Mouse (Mus musculus) 3T3-L1 (cell line): Measurements from ENCODE around the gene Krt4.

ENCODE experiments used
- DNase-seq: peaks from one replicate; pipeline ENCODE4 v3.0.0-alpha.2; 2015; ENCODE audit warnings: low read depth, low spot score

Krt4 gene

DNA sequence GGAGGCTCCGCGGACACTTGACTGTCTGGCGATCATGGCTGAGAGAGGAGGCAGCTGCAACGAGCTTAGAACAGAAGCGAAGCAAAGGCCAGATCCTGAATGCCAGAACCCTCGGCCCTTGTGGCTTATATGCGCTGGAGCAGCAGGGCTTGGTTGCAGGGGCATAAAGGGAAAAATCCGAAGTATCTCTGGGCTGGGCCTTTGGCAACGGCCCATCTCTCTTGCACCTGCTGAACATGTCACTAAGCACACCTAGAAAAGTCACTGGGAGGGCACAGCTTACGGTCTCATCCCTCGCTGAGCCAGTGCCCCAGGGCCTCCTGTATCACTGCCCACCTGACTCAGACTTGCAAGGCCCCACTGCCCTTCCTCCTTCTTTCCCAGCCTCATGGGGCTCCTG is at the start of gene Krt4:
Gene Krt4, minus strand, starts transcription at position 101 of the 400 bp plus-strand sequence.
- no peak for DNase-seq

DNA sequence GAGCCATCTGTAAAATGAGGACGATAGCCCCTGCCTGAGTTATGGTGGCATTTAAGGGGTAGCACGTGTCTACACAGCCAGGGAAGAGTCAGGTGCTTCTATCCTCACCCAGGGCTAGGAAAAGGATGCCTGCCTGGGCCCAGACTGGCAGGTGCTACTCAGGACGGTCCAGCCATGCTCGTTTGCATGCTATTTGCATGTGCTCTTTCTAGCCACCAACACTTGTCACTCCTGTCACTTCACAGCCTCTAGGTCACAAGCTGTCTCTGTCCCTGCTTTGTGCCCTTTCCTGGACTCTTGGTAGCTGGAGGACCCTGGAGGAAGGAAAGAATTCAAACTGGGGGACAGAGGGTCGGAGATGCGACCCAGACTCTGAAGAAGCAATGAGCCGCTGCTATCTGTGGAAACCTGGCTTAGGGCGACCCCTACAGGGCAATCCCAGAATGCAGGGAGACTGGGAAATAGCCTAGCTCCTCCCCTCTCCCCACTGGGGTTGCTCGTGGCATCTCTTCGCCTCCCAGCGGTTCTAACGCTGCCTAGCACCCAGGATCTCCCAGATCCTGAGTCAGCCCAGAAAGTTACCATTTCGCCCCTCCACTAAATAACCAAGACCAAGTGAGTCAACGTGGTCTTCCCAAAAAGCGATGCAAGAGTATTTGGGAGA is 49.0 kb upstream of the Krt4 start:
- DNase-seq, result peak; percentile 98

DNA sequence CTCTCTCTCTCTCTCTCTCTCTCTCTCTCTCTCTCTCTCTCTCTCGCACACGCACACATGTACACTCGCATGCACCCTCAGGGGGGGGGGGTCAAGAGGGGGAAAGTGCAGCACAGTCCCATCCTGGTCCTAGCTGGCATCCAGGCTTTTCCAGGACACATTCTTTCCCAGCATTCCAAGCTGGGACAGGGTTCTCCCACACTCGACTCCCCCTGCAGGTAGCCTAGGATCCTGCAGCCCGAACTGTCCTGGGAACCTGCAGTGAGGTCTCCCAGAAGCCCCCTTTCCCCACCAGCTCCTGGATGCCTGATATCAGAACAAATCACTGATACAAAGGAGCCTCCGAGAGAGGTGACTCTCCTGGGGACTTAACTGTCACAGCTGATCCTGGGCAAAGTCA is 46.0 kb upstream of the Krt4 start:
- DNase-seq, result peak; percentile 61

DNA sequence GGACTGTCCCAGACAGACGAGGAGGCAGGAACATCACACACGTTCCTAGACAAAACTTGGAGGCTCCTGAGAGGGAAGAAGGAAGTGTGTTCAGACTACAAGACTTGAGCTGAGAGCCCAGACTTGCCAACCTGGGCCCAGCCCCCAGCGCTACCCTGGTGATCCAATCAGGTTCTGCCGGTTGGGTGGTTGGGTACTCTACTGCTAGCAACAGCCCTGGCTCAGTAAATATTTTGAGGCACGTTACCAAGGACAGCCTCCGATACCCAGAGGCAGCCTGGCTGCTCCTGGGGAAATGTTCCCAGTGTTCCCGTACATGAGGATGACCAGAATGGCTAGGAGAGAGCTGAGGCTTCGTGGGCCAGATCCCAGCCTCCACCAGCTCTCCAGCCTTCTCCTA is 42.3 kb upstream of the Krt4 start:
- DNase-seq, result no peak

DNA sequence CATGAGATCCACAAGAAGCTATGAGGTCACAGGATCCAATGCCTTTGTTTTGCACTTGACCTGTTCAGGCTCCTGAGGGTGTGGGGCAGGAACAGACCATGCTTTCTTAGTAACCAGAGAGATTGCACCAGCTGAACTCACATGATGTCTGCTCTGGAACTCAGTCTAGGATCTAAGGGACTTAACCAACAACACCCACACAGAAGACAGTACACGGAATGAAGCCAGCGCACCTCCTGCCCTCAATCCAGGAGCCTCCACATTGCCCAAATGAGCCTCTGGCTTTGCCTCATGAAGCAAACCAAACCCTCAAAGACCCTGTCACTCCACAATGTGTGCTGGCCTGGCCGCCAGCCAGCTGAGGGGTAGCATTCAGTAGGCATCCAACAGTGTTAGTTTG is 34.4 kb upstream of the Krt4 start:
- no peak for DNase-seq

DNA sequence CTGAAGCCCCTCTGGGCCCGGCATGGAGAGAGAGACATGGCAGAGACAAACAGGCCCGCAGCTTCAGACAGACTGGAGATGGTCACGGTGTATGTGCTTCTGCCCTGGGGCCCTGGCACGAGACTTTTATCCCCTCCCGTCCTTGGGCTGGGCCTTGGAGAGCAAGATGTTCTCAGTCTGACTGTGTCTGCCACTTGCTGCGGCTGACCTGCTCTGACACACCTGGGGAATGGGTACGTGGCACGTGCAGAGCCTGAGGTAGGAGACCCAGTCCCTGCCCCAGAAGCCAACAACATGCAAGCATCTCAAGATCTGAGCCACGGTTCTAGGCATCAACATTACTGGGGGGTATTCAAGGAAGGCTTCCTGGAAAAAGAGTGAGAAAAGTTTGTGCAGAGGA is 29.7 kb upstream of the Krt4 start, which contains the start of gene Krt78:
Gene Krt78, minus strand, starts transcription at position 101 of the 400 bp plus-strand sequence.
- DNase-seq, result no peak

DNA sequence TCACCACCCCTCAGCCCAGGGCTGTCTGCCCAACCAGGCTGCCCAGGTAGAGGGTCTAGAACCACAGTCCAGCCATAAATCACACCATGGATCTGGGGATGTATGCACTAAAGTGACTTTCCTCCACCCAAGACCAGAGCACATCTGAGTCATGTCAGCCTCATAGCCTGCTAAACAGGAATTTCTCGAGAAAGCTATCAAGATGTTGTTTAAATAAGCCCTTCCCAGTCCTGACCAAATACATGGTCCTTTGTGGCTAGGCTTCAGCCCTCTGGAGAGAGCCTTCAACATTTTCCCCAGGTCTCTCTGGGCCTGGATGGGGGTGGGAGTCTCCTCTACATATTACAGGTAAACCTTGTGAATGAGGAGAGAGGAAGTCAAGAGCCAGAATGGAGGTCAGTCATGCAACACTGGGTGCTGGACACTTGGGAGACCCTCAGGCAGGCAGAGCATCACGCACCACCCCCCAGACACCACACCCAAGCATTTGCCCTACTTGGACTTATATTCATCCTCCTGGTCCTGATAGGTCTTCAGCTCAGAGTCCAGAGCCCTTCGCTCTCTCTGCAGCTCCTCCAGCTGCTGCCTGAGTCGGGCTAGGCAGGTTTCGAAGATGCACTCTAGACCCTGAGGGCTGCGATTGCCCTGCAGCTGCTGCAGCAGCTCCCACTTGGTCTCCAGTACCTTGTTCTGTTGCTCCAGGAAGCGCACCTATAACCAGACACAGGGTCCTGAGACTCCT is 28.4 kb upstream of the Krt4 start:
- no peak for DNase-seq

DNA sequence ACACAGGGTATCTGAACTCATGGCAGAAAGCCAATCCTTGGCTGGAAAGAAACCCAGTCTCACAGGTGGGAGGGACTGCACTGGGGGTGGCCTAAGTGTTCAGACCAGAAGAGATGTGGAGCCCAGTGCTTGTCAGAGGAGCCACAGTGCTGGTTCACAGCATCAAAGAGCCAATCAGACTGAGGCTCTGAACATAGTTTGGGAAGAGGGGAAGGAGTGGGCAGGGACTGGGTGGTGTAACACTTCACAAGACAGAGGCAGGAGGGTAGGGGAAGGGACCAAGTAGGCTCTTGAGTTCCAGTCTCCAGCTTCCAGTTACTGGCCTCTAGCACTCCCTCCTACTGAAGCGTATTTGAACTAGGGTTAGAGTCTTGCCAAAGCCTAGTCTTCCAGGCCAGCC is 20.9 kb upstream of the Krt4 start:
- no peak for DNase-seq

DNA sequence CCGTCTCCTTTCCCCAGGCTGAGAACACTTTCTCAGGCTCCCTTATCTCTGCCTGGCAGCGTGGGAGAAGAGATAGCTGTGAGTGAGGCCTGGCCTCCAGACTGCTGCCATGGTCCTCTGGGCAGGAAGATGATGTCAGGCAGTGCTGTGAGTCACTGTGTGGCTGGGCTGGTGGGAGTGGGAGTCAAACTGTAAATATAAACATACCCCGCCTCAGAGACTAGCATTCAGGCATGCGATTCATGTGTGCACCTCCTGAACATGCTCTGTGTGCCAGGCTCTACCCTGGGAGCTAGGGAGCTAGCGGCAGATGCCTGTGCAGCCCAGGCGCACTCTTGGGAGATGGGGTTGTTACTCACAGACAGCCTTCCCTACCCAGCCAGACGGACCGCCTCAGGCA is 17.4 kb upstream of the Krt4 start:
- DNase-seq, result peak; percentile 58

DNA sequence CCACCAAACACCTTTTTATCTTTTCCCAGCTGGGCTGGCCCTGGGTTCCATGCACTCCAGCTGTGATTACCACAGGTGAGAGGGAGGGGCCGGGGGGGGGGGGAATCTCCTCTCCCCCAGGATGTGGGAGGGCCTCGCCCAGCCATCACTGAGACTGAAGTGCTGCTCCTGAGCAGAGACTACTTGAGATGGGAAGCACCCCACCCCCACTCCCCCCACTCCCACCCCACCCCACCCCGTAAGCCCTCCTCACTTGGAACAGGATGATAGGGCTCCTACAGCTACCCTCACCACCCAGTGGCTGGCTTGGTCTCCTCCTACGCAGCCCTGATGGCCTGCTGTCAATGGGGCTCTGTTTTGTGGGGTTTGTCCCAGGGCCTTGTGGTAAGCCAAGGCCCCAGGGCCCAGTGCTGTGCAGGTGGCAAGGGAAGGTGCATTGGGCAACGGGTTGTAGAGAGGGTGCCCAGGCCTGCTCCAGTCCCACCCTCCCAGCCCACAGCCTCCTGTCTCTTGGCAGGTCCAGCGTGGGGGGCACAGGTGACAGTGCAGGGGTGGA is 15.8 kb upstream of the Krt4 start, which contains the start of gene Krt79:
Gene Krt79, minus strand, starts transcription at position 51 of the 556 bp plus-strand sequence.
- DNase-seq, result no peak

DNA sequence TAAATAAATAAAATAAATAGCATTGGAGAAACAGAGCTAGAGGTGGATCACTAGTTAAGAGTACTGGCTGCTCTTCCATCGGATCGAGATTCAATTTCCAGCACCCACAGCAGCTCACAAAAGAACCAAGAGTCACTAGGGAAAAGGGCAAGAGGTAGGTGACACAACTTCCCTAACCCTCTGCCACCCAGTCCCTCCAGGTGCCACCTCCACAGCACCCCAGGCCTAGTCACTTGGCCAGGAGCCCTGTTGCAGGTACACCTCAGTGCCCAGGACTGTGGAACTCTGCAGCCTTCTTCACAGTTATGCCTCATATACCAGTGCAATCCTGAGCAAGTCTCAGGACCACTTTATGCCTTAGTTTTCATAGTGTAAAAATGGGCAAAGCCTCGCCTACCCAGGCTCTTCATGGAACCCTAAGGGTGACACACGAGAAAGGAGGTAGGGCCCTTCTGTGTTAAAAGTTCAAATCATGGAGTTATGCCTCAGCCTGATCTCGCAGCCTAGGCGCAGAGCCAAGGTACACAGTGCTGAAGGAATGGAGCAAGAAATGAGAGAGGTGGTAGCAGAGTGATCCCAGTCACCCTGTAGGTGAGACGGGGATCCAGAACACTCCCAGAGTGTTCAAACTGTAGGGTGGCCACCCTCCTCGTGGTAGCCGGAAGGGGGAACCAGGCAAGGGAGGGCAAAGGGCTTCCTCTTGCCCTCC is 14.2 kb upstream of the Krt4 start:
- DNase-seq, result peak; percentile 42

DNA sequence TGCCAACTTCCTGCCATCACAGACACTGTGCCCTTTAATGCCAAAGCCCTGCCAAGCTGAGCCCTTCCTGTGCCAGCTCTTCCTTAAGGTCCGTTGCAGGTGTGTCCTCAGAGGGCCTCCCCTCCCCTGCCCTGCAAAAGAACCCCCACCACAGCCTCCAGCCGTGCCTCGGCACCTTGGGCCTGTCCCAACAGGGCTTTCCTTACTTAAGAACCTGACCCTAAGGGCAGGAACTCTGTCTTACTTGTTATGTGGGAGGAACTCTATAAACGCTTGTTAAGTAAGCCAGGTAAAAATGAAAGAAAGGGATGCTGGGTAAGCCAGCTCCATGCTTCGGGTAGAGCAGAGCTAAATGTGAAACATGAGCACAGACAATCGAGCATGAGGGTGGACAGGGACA is 8.5 kb upstream of the Krt4 start:
- no peak for DNase-seq

DNA sequence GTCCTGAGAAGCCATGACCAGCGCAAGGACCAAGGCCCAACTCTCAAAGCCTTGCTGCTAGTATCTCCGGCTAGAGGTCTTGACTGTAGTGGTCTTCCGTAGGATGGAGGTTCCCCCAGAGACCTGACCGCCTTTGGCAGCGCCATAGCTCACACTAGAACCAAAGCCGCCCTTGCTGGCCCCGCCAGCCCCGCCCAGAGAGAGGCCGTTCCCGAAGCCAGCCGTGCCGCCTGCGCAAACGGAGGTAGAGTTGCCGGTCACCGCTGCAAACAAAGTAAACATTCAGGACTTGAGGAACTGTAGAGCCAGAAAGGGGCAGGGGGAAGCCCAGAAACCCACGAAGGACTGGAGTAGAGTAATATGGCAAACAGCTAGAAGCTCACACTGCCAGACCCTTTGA is 5.1 kb upstream of the Krt4 start:
- no peak for DNase-seq

DNA sequence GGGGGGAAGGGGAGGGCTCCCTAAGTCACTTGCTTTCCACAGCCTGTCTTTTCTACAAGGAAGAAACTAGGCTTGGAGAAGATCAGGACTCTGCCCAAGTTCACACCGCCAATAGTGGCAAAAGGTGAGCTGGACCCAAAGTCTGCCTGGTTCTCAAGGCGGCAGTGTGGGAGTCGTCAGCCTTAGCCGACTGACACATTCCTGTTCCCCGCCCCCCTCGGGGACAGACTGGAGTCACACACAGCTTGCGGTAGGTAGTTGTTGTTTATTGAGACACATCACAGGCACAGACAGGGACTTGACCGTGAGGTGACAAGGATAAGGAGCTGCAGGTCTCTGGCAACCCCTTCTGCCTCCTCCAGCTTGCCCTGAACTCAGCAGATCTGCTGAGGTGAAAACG is 4.6 kb upstream of the Krt4 start:
- DNase-seq, result no peak

DNA sequence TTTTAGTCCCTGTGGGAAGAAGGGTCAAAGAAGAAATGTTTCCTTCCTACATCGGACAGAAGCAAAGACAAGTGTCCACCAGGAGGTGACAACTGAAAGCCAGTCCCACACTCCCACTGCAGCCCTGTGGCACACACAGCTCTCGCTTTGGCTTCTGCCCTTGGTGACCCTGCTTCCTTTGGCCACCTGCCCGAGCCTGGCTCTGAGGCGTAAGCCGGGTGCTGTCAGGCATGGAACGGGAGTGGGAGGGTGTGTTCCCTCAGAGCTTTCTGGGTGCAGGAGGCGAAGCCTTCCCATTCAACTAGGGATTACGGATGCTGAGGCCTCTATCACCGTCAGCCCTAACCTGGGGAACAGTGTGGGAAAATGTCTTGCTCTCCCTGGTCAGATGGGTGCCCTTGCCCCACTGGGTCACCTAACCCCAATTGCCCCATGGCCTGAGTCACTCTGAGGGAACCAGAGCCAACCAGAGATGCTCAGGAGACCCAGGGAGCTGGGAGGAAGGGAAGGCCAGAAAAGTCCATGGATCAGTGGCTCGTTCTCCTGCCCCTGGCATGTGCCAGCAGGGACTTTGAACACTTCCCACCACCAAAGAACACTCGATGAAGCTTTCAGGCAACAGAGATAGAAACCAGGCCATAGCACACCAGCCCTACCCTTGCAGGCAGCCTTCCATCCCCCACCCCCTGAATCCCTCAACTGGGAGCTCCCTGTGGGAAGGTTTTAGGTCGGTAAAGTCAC is 3.0 kb upstream of the Krt4 start:
- DNase-seq, result no peak

DNA sequence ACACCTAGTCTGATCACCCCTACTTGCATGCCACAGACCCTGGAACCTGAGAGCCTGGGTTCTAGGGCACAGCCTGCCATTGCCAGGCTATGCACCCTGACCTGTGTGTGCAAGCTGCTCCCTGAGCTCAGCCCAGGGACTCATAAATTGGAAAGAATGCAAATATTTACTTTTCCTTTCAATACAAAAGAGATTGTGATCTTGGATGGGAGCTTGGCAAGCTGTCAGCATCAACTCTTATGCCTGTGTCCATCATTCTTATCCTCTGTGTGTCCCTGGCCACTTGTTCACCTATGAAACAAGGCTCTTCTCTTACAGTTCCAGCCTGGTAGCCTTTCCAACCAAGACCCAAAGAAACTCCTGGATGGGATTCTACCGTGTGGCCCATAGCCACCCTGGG is 506 bp upstream of the Krt4 start:
- DNase-seq, result no peak

DNA sequence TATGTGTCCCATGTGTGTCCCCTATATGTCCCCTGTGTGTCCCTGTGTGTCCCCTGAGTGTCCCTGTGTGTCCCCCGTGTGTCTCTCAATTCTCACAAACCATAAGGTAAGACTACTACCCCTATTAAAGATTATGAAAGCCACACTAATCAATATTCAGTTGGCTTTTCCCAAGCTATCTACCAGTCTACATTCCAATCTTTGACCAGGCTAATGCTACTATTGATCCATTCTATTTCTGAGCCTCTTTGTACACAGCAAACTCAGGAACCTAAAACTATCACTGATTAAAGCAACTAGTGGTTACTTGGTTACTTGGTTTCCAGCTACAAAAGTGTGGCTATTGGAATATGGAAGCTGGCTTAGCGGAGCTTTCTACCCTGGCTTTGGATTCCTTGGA is 2.2 kb downstream of the Krt4 start:
- DNase-seq, result no peak

DNA sequence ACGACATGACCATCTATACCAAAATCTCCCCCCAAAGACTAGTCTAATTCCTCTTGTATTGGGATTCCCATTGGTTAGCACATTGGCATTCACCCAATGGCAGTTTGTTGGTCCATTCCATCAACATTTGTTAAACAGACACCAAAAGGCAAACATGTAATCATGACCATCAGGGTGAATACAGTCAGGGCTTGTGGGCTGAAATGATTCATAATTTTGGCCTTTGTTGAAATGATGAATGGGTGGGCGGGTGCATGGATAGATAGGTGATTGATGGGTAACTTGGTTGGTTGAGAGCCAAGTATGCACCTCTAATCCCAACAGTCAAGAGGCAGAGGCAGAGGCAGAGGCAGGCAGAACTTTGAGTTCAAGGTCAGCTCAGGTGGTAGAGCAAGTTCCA is 8.5 kb downstream of the Krt4 start:
- DNase-seq, result peak; percentile 47

DNA sequence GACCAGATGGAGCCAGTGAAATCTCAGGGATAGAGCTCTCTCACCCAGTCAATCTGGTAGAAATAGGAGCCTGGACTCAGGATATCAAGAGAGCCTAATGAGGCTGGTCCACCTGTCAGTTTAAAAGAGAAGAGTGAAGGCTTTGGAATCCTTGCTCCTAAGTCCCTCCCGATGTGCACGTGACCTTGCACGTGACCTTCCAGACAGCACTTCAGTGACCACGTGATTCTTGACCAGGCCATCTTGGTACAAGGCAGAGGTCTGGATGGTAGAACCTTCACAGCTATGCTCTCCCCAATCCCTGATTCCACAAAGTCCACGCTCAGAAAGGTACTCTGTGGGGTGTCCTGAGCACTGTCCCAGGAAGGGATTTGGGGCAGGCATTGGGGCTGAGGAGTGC is 19.7 kb downstream of the Krt4 start:
- DNase-seq, result no peak

DNA sequence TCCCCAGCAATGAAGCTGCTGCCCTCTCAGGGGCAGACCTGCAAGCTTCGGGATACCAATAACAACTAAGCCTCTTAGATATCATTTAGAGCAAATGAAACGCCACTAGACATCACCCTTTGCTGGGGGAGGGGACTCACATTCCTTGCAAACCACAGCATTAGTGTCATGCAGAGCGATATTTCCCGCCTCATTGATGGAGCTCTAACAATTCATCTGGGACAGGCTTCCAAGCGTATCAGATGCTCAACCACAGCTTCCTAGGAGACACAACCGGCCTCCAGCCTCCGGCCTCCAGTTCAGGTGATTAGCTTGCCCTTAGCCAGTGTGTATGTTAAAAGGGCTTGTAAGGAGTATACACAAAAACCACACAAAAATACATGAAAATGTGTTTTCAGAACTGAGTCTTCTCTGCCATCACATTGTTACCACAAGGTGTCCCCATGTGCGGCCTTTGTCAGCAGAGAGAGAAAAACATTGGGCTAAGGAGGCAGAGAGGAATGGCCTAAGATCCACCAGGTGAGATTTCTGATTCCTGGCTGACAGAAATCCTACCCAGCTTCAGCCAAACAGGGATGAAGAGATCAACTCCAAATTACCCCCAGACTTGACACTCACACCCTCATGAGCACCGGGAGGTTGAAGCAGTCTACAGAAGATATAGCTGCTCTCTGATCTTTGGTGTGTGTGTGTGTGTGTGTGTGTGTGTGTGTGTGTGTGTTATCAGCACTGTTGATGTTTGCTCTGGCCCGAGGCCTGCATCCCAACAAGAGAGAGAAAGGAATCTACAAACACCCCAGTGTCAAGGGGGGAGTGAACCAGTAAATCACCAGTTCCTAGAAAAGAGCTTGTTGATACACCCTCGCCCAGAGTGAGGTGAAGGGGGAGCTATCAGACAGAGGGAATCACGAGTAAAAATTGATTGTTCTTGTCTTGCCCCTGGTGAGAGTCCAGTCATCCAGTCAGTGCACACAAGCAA is 22.1 kb downstream of the Krt4 start:
- DNase-seq, result peak; percentile 15
